Mouse (Mus musculus): ENCODE measurements around the gene Duxbl1. TPM values are rescaled to one million over a fixed set of nuclear protein-coding genes. Genes with fewer than 3 reads are reported as not detected.
"Not testable (repeated sequence)": the region's sequence is repeated elsewhere in the genome, so short reads cannot be mapped to it uniquely, and the experiment has no call there.

Gene Duxbl1
- total RNA-seq (2021) = under 1 TPM in 1 of 2 experiments, not detected in 1; 0.50 TPM
- long read RNA-seq = 0 reads

DNA sequence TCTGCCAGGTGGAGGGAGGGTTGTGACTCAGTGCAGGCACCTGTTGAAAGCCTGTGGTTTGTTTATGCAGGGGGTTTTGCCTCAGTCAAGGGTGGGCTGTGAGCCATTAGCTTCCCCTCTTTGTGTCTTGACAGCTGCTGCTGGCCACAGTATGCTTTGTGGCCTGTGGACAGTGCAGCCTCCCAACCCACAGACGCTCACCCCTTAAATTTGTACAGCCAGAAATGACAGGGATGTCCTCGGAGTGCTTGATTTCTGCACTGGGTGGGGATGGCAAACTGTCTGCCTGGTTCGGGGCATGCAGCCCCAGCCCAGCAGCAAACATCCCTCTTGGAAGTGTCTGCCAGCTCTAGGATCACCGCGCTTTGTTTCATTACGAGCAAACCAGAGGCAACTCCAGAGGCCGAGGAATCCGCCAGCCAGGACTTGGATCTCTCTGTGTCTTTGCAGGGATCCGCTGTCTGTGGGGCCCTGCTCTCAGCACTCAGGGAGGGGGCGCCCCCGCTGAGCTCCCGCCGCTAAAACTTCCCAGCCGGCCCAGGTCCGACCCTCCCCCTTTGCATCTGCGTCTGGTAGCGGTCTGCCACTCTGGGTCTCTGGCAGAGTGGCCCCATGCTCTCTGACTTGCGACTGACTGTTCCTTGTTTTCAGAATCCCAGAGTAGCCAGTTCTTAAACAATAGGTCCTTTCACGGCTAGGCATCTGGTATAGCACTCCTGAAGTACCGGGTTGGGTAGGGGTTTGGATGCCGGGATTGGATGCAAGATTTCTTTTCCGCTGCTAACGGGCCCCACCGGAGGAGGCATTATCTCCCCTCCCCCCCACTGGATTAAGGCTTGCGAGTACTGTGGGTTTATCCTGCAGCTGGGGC, at the start of gene Duxbl1:
TSS of gene Duxbl1 (plus strand) at position 207 of the 871 bp plus-strand sequence.
- DNase-seq (ENCODE audit: low spot score in 2 of 2) = not testable (repeated sequence)

DNA sequence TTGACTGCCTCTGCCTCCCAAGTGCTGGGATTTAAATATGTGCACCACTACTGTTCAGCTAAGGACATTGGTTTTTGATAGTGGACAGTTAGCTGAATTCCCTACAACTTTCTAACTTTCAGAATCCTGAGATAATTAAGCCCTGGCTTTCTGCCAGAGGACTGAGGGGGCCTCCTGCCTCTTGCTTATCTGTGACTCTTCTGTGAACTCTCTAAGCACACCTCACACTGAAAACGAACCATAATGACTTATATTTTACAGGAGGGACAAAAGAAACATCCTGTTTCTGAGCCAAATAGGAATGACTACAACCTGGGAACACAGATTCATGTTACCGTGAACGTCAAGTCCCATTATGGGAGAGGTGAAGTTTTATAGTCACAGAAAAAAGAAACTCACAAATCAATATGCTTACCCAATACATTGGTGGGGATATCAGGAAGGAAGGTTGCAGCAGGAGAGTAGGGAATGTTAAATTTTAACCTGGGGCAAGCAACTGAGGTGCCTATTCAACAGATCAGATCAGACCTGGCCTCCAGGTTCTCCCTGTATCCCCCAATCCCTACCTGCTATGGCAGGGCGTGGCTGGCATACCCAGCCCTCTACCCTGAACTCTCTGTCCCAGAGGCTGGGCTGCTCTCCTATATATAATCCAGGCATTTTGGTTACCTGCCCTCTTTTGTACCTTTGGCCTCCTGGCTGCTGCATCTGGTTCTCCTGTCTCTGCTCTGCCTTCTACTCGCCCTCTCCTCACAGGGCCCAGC, 41.3 kb upstream of the Duxbl1 start:
- not testable (repeated sequence) for DNase-seq (ENCODE audit: low spot score in 2 of 2)

GRCm38 (mm10) chr14:25938004-25938403, 40.4 kb upstream of the Duxbl1 start, which contains the start of gene Cphx1:
Cphx1 (plus strand) TSS chr14:25938304.
- DNase-seq (ENCODE audit: low spot score in 2 of 2) = not testable (repeated sequence)

DNA sequence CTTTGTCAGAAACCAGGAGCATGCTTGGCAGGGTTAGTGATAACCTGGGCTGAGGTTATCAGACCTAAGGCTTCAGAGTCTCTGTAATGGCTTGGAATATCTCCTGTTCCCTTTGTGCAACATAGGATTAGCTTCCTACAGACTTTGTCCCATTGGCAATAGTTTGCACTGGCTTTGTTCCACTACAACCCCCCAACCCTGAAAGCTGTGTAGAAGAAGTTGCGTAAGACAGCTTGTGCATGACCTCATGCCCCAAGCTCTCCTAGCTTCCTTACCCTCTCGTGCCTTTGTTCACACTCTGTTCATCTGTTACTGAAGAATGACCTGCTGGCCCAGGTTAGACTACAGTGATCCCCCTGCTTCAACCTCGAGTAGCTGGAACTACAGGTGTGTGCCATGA, 20.5 kb upstream of the Duxbl1 start:
- DNase-seq (ENCODE audit: low spot score in 2 of 2) = not testable (repeated sequence)

DNA sequence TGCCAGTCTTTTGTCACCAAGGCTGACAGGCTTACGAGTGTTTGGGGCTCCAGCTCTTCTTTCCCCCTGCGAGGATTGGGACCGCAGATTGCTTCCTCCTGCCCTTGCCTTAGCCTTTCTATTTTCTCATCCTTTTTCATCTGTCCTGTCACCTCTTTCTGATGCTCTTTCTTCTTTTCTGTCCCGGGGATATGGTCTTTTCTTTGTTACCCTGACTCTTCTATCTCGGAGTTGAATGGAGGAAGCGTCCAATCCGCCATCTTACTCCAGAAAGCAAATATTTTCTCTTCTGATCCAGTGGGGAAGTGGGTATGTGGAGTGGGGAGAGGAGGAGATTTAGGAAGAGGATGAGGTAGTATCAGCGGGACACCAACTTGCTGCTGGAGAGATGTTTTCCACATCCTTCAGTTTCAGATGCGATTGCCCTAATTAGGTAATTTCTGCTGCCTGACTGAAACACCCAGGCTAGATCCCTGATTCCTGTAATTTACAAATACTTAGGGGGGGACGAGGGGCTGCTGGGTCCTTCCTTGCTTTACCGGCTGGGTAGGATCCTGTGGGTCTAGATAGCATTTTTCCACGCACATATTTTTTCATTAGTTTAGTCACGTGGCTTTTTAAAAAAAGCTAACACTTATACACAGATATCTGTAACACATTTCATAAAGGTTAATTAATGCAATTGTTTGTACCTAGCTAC, 1.0 kb downstream of the Duxbl1 start:
- not testable (repeated sequence) for DNase-seq (ENCODE audit: low spot score in 2 of 2)

DNA sequence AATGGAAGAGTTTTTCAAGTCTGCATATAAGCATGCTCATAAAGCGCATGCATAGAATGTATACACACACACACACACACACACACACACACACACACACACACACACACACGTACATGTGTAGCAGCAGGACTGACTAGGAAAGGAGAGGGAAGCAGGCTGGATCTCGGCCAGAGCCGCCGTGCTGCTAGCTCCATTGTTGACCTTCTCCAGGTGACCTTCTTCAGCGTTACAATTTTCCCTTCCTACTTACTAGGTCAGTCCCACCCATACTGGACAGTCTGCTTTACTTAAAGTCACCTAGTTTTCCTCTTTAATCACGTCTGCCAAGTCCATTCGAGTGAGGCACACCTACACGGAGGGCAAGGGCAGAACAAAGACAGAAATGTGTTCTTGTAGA, 3.5 kb downstream of the Duxbl1 start:
- DNase-seq (ENCODE audit: low spot score in 2 of 2) = not testable (repeated sequence)

- DNase-seq (ENCODE audit: low spot score in 2 of 2) = not testable (repeated sequence)
Measured at GRCm38 (mm10) chr14:26007462-26007861, 29.1 kb downstream of the Duxbl1 start.

DNA sequence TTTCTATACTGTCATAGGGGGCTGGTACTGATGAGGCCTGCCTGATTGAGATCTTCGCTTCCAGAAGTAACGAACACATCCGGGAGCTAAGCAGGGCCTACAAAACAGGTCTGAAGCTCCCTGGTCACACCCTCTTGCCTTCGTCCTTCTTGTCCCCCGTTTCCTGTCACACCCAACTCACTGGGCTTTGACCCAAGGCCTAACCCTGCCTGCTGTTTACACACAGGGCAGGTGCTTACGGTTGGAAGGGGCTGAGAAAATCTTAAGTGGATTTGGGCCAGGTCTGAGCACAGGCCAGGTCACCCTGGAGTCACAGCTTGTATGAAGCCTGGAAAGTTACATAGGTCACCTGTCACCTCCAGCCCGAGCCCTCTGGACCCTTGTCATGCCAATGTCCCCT, 38.0 kb downstream of the Duxbl1 start:
- not testable (repeated sequence) for DNase-seq (ENCODE audit: low spot score in 2 of 2)

DNA sequence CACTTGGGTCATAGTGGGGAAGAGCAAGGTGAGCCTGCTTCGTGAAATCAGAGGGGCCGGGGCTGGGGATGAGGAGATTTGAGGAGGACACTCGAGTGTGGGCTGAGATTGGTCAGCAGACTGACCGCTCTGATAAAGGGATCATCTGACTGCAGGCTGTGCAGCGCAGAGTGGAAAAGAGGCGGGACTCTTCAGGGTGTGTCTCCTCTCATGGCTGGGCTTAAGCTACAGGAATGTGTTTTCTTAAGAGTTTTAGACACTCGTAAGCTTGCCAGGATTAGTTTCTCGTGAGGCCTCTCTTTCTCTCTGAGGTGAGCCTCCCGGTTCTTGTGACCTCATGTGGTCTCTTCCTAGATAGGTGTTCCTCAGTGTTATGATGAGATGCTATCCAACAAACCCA, 43.2 kb downstream of the Duxbl1 start:
- DNase-seq (ENCODE audit: low spot score in 2 of 2) = not testable (repeated sequence)

DNA sequence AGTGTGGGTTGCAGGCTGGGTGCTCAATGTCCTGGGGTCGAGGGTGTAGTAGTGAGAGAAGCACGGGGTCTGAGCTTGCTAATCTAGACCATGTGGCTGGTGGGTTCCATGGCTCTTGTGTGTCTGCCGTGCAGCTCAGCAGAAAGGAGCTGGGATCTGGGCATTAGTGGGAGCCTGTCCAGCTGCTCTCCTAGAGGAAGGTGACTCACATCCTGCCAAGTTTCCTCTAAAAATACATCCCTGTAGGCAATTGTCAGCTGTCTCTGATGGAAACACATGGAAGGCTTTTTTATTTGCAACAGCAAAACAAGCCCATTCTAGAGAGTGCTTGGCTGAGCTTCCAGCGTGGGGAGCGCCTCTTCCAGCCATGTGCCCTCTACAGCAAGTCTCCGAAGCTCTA, 44.5 kb downstream of the Duxbl1 start:
- DNase-seq (ENCODE audit: low spot score in 2 of 2) = not testable (repeated sequence)

- DNase-seq (ENCODE audit: low spot score in 2 of 2) = not testable (repeated sequence)
Measured at GRCm38 (mm10) chr14:26025653-26026052, 47.3 kb downstream of the Duxbl1 start.

DNA sequence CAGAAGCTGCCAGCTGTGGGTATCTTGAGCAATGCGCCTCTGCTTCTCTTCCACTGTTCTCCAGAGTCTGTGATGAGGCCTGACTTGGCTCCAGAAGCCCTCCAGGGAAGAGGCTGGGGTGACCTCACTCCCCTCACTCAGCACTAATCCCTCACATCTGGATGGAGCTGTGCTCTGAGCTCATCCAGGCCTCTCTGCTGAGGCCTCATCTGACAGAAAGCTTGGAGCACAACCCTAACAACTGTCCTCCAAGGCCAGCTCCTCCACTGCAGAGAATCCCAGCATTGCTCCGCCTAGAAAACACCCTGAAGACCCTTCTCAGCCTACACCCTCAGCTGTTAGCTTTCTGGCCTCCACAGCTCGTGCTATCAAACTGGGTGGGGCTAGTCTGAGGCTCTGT, 56.0 kb downstream of the Duxbl1 start:
- DNase-seq (ENCODE audit: low spot score in 2 of 2) = not testable (repeated sequence)

DNA sequence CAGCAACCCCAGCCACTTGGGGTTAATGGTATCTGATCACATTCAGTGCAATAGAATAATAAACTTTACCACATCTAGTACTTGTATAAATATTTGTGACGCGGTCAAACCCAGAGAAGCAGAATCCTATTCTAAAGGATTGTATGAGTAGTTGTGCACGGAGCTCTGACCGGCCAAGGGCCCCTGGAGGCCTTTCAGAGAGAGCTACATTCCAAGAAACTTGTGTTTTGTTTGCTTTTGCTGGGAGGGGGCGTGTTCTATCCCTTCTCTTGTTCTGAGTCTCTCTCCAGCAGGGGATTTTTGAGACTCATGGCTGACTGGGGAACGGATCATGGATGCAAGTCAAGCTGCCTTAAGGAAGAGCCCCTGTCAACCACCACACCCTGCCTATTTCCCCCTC, 57.1 kb downstream of the Duxbl1 start:
- DNase-seq (ENCODE audit: low spot score in 2 of 2) = not testable (repeated sequence)

Other genes with a start within 250 kb of the Duxbl1 start
- 10 to 100 TPM; 61.8 to 65.7 TPM for gene Zcchc24, start 209.5 kb upstream of the Duxbl1 start, total RNA-seq (2021)
- gene Anxa11, start 136.4 kb upstream of the Duxbl1 start, total RNA-seq (2021) = 10 to 100 TPM; 78.6 to 84.7 TPM
- gene Plac9a, start 75.5 kb upstream of the Duxbl1 start, total RNA-seq (2021) = not detected
- 1 to 10 TPM; 5.7 to 6.8 TPM for gene Tmem254a, start 50.9 kb upstream of the Duxbl1 start, total RNA-seq (2021)
- gene Cphx1, start 40.3 kb upstream of the Duxbl1 start, total RNA-seq (2021) = not detected
- 1 to 10 TPM; 1.9 to 3.7 TPM for gene Gm9780, start 64.1 kb downstream of the Duxbl1 start, total RNA-seq (2021)
- 10 to 100 TPM; 17.4 to 17.6 TPM for gene Tmem254c, start 88.8 kb downstream of the Duxbl1 start, total RNA-seq (2021)
- gene Cphx2, start 102.9 kb downstream of the Duxbl1 start, total RNA-seq (2021) = not detected
- not detected for gene Cphx3, start 103.7 kb downstream of the Duxbl1 start, total RNA-seq (2021)
- gene Duxbl2, start 139.8 kb downstream of the Duxbl1 start, total RNA-seq (2021) = under 1 TPM in 1 of 2 experiments, not detected in 1; 0.91 TPM
- gene Plac9b, start 203.9 kb downstream of the Duxbl1 start, total RNA-seq (2021) = 1 to 10 TPM; 3.1 to 6.9 TPM
- gene Tmem254b, start 228.5 kb downstream of the Duxbl1 start, total RNA-seq (2021) = 10 to 100 TPM in 1 of 2 experiments, 1 to 10 TPM in 1; 9.5 to 10.9 TPM

Data from layer of hippocampus, adult 18-20 months (tissue).